Mouse (Mus musculus) kidney, postnatal 14 days (tissue): ENCODE data around the gene Itih4.

Experiments
- DNase-seq: peaks from one replicate; pipeline ENCODE4 v3.0.0; 2022; ENCODE audit warnings: mixed read lengths

Gene Itih4

GRCm38 (mm10) chr14:30886204-30886603 is at the start of gene Itih4:
TSS of gene Itih4 (plus strand) at chr14:30886476.
- DNase-seq = no peak

GRCm38 (mm10) chr14:30837416-30837996 is 48.8 kb upstream of the Itih4 start:
- DNase-seq = no peak

GRCm38 (mm10) chr14:30843701-30844100 is 42.6 kb upstream of the Itih4 start:
- DNase-seq = no peak

GRCm38 (mm10) chr14:30850504-30850903 is 35.8 kb upstream of the Itih4 start:
- DNase-seq = no peak

GRCm38 (mm10) chr14:30852325-30852724 is 34.0 kb upstream of the Itih4 start:
- DNase-seq = no peak

- DNase-seq = no peak
These were observed 31.0 kb upstream of the Itih4 start for GRCm38 (mm10) chr14:30855316-30855715.

- no peak for DNase-seq
These were observed 29.3 kb upstream of the Itih4 start for GRCm38 (mm10) chr14:30856885-30857507.

- DNase-seq = no peak
These were observed 28.3 kb upstream of the Itih4 start for GRCm38 (mm10) chr14:30857990-30858389.

- no peak for DNase-seq
These were observed 24.7 kb upstream of the Itih4 start for GRCm38 (mm10) chr14:30861421-30862125.

- DNase-seq = no peak
These were observed 23.9 kb upstream of the Itih4 start for GRCm38 (mm10) chr14:30862368-30862767.

- no peak for DNase-seq
These were observed 21.0 kb upstream of the Itih4 start for GRCm38 (mm10) chr14:30865311-30865710.

- DNase-seq = peak; percentile 75
These were observed 19.2 kb upstream of the Itih4 start for GRCm38 (mm10) chr14:30867042-30867441.

- no peak for DNase-seq
These were observed 17.4 kb upstream of the Itih4 start for GRCm38 (mm10) chr14:30868826-30869225.

GRCm38 (mm10) chr14:30869391-30869801 is 16.9 kb upstream of the Itih4 start:
- DNase-seq = no peak

- DNase-seq = peak; percentile 45
These were observed 15.8 kb upstream of the Itih4 start for GRCm38 (mm10) chr14:30870206-30871147.

GRCm38 (mm10) chr14:30874095-30874700 is 12.1 kb upstream of the Itih4 start:
- no peak for DNase-seq

- no peak for DNase-seq
These were observed 11.0 kb upstream of the Itih4 start for GRCm38 (mm10) chr14:30875130-30875865.

- DNase-seq = peak; percentile 42
These were observed 10.3 kb upstream of the Itih4 start for GRCm38 (mm10) chr14:30875955-30876354.

GRCm38 (mm10) chr14:30876451-30876850 is 9.8 kb upstream of the Itih4 start:
- no peak for DNase-seq

GRCm38 (mm10) chr14:30877827-30878226 is 8.4 kb upstream of the Itih4 start:
- no peak for DNase-seq

- peak; percentile 45 for DNase-seq
These were observed 7.2 kb upstream of the Itih4 start, which contains the start of gene Mustn1 for GRCm38 (mm10) chr14:30878958-30879571. TSS of gene Mustn1 (plus strand) at chr14:30879200.
